Mouse (Mus musculus) urinary bladder, postnatal 4 days (tissue): Measurements from ENCODE around the gene Cry2.

ENCODE experiments used
- DNase-seq, 2 experiments: peaks; one replicate each; pipeline ENCODE4 v3.0.0; 2021 to 2022; ENCODE audit warnings: low spot score in 2 of 2

Gene Cry2

GRCm38 (mm10) chr2:92370821-92371805 lies 62.7 kb downstream of the Cry2 start:
- DNase-seq, result peak; percentile 67 to 77

GRCm38 (mm10) chr2:92370375-92370774 lies 63.5 kb downstream of the Cry2 start:
- no peak for DNase-seq

DNA sequence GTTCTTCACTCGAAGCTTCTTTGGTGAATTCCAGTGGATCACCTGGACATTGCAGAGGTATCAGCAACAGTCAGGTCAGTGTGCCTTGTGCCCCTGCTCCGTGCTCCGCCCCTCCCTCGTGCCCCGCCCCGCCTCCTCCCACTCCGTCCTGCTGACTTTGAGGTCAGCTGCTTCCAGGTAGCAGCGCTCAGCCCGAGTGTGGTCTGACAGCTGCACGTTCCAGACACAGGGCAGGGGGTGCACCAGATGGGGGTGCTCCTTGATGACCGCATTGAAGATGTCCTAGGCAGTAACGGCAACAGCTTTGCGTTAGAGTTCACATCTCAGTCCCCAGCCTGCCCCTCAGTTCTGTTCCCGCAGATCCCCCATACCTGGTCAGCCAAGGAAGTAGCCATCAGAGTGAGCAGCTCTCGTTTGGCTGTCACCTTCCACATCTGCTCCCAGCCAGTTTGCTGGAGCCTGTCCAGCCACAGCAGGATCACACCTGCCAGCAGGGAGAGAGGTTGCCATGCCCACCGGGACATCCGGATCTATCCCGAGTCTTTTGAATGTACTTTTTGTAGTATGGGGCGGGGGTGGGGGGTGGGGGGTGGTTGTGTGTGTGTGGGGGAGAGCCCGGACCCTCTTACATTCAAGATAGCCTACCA lies 66.3 kb downstream of the Cry2 start:
- no peak for DNase-seq

GRCm38 (mm10) chr2:92365568-92365967 lies 68.3 kb downstream of the Cry2 start:
- DNase-seq, result no peak

- DNase-seq, result no peak
These were observed 69.8 kb downstream of the Cry2 start for GRCm38 (mm10) chr2:92364086-92364485.

GRCm38 (mm10) chr2:92362571-92363228 lies 71.1 kb downstream of the Cry2 start:
- DNase-seq, result no peak

DNA sequence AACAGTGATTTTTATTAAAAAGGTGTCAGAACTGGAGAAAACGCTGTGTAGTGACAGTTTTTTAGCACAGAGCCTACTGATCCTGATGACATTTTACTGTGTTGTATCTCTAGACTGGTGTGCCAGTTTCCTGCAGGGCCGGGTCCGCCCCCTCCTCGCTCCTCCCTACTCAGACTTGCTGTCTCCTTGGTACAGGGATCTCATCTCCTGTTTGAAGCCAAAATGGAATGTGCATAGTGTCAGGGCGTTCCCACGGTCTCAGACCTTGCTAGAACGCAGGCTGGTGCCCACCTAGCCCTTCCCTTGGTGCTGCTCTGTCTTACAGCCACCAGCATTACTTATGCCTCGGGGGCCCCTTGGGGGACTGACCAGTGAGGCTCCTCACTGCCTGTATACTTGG lies 72.0 kb downstream of the Cry2 start:
- no peak for DNase-seq

- no peak for DNase-seq
These were observed 73.0 kb downstream of the Cry2 start for GRCm38 (mm10) chr2:92360893-92361292.

- DNase-seq, result no peak
These were observed 73.5 kb downstream of the Cry2 start for GRCm38 (mm10) chr2:92360186-92360823.

DNA sequence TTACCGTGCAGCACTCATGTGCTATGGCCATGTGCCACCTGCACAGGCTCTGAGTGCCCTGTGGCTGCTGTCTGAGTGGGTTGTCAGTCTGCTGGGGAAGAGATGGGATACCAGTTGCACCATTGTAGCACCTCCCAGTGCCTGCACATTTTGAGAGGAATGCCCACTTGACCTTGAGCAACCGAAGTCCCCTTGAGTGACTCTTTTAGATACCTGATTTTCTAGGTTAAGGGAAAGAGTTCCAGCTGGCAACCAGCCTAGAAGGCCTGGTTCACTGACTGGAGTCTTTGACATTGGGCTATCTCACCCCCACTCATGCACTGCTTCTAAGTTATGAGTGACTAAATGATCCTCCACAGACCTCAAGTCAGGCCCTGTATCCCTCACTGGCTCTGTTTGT lies 74.5 kb downstream of the Cry2 start:
- no peak for DNase-seq

DNA sequence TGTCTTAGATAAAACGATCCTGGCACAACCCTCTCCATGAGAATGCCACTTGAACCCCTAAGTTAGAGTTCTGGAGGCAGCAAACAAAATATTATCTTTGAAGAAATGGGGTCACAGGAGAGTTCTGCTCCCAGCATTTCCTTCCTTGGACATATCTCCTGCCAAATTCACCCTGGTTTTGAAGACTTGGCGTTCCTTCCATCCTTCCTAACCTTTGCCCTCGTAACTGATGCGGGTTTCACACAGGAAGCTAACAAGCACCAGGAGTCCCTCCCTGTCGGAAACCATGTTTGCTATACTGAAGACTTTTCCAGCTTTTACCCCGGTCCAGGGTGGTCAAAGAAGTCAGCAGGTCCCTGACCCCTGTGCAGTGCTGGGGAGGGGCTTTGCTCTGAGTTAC lies 79.6 kb downstream of the Cry2 start:
- DNase-seq, result no peak
